Mouse (Mus musculus): ENCODE results near the gene Ldlrap1.

DNA sequence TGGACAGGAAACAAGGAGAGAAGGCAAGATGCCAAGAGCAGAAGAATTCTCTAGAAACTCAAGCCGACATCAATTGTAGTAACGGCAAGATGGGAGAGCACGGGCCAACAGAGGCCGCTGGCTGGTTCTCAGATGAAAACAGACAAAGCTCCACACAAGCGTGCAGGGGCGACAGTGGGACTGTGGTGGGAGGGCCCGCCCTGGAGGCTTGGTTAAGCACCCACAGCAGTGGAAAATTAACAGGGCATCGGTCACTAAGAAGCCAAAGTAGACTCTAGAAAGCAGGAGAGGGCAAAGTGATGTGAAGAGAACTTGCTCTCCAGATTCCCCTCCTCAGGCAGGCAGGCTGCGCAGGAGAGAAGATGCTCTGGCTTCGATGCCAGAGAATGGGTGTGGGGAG lies 34.3 kb upstream of the Ldlrap1 start:
- no peak for TF ChIP-seq CTCF (IDR thresholded peaks at IDR 0.05; ENCODE audit: low read depth)
- TF ChIP-seq EP300 (IDR thresholded peaks at IDR 0.05; ENCODE audit: low read depth): no peak

Data from heart, postnatal 0 days (tissue).